Mouse (Mus musculus) cerebellum, postnatal 10 days (tissue): ENCODE measurements around the gene Mast4.
"Not testable (repeated sequence)": the region's sequence is repeated elsewhere in the genome, so short reads cannot be mapped to it uniquely, and the experiment has no call there.

Source experiments
- DNase-seq, 2 experiments: peaks; one replicate each; pipeline ENCODE4 v3.0.0; 2021; ENCODE audit warnings: mixed read lengths in 2 of 2

Mast4 gene

DNA sequence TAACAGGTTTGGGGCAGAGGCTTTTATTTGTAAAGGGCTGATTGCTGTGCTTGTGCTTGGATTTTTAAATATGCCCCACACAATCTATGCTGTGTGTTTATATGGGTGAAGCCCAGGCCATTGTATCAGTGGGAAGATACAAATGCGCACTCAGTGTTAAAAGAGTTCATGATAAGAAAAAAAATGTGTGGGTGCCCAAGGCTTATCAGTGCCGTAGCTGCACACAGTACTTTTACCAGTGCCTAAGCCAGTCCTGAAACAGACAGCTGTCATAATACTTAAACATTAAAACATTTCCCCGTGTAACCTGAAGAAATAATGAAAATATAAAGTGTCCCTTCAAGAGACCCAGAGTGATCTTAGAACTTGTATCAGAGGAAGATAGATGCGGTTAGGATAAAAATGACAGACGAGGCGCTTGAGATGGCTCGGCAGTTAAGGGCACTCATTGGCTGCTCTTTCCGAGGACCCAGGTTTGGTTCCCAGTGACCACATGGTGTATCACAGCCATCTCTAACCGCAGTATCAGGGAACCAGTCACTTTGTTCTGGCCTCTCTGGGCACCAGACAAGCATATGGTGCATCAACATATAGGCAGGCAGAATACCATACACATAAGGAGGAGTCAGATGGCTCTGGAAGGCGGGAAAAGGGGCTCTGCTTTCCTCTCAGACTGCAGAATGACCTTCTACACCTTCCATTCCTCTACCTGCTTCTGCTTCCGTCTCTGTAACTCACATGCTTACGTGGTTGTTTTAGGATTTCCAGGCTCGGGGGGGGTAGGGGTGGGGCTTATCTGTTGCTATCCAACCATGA, 594.4 kb downstream of the Mast4 start:
- no peak for DNase-seq

- DNase-seq: no peak
Observed at GRCm38 (mm10) chr13:102737811-102738210, 596.5 kb downstream of the Mast4 start.

DNA sequence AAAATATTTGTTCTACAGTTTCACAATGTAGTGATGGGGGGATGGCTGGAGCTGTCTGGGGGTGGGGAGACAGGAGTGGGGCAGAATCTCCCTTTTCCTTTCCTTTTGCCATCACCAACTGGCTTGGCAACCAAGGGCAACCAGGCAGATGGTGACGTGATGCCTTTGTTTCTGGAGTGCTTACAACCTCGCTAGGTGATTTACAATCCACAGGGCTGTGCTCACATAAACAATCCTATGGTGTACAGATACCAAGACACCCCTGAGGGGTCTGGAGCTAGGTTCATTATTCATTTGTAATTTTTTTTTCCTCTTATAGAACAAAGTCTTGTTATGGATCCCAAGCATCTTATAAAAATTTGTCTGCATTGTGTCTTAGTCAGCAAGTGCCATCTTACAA, 601.2 kb downstream of the Mast4 start:
- peak; percentile 18 to 42 for DNase-seq

GRCm38 (mm10) chr13:102728951-102729350, 605.3 kb downstream of the Mast4 start:
- not testable (repeated sequence) for DNase-seq

- no peak for DNase-seq
Observed at GRCm38 (mm10) chr13:102728035-102728434, 606.3 kb downstream of the Mast4 start.

DNA sequence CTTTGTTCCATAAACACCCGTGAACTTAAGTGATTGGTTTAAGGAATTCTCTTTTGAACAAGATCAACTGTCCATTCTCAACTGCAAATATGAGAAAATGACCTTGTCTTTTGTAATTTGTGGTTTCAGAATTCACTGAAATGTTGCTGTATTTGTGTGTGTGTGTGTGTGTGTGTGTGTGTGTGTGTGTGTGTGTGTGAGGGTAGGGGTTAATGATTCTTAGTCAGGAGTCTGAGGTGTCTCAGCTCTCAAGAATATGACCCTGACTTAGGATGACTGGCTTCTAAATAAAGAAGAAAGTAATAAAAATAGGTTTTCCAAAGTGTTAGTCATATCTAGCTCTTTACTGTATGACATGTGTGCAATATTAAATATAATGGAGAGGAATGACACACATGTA, 607.4 kb downstream of the Mast4 start:
- no peak for DNase-seq

- no peak for DNase-seq
Observed at GRCm38 (mm10) chr13:102725906-102726305, 608.4 kb downstream of the Mast4 start.

DNA sequence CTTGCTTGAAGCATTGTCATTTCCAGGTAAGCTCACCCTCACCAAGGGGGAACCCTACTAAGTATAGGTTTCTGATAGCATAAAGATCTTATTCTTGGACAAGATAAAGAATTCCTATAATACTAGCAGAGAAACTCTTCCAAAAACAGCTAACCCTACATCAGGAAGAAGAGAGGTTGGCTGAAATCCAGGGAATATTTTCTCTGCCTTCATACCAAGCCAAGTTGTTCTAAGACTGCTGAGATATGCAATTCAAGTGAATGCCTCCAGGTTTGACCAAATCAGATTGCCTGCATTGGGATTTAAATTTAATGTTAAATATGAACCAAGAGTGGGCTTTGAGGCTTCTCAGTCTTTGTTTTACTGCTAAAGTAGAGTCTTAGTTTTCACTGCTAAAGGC, 608.9 kb downstream of the Mast4 start:
- no peak for DNase-seq

- DNase-seq: no peak
Observed at GRCm38 (mm10) chr13:102716973-102717372, 617.3 kb downstream of the Mast4 start.

DNA sequence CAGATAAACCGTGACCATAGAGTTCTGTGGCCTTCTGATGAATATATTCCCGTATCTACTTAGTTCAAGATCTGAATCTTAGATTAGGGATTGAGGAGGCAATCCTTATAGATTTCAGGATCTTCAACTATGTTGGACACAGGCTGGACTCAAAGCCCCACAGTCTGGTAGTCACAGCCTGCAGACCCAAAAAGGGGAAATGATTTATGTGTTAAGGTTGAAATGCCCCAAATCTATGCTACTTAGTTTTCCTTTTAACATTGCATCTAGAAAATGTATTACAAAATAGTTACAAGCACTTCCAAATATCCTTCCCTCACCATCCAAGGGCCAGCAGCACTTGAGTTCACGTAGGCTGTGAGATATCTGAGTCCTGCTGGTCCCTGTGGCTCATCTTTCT, 633.6 kb downstream of the Mast4 start:
- no peak for DNase-seq

DNA sequence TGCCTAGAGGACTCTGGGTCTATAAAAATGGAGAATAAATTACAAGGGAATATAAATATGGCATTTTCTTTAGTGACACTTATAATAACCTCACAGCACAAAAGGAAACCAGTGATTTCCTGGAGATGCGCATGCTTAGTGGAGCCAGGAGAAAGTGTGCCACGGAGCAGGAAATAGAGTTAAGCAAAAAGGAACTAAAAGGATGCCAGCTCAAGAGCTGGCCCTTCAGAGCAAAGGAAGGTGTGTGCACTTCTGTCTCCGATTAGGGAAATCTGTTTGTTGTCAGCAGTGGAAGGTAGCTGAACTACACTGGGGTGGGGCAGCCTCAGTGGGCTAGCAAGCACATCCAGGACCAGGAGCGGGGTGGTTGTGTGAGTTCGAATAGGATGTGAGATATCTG, 634.1 kb downstream of the Mast4 start:
- DNase-seq: no peak

GRCm38 (mm10) chr13:102698751-102699323, 635.5 kb downstream of the Mast4 start:
- DNase-seq: peak; percentile 78 to 82

- no peak for DNase-seq
Observed at GRCm38 (mm10) chr13:102698335-102698734, 636.0 kb downstream of the Mast4 start.

GRCm38 (mm10) chr13:102695121-102695905, 639.0 kb downstream of the Mast4 start:
- DNase-seq: no peak

DNA sequence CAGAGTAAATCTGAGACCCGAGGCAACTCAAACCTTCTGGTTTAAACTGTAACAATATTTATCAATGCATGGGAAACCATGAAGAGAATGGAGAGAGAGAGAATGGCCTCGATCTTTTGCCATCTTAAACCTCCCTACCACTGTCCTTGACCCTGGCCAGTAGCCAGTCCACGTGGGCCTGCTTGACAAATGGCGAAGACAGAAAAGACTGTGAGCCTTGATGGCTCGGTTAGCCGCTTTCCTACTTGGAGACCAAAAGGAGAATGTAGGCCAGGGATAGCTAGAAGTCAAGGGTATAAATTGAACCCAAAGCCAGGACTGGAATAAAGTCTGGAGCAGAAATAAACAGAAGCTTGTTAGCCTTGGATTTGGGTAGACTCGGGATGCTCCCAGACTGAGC, 640.1 kb downstream of the Mast4 start:
- DNase-seq: peak; percentile 19 to 22

DNA sequence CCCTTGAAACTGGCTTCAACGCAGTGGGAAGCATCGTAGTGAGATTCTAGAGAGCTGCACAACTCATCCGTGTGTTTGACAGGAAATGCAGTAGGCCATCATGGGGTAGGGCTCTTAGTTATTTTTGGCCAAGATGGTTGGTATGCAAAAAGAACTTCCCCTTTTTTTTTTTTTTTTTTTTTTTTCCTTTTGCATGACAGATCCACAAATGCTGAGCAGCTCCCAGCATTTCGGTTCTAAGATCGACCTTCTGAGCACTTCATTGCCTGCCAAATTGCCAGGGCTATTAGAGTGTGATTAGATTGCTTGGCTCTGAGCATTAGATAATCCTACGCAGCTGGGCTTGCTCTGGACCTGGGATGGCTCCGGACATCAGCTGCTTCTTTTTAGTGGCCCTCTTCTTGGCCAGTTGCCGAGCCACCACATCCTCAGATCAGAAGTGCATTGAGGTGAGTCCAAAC, 640.9 kb downstream of the Mast4 start, which contains the start of gene Cd180:
Cd180 (plus strand) TSS at position 218 of the 461 bp plus-strand sequence.
- peak; percentile 61 to 62 for DNase-seq

DNA sequence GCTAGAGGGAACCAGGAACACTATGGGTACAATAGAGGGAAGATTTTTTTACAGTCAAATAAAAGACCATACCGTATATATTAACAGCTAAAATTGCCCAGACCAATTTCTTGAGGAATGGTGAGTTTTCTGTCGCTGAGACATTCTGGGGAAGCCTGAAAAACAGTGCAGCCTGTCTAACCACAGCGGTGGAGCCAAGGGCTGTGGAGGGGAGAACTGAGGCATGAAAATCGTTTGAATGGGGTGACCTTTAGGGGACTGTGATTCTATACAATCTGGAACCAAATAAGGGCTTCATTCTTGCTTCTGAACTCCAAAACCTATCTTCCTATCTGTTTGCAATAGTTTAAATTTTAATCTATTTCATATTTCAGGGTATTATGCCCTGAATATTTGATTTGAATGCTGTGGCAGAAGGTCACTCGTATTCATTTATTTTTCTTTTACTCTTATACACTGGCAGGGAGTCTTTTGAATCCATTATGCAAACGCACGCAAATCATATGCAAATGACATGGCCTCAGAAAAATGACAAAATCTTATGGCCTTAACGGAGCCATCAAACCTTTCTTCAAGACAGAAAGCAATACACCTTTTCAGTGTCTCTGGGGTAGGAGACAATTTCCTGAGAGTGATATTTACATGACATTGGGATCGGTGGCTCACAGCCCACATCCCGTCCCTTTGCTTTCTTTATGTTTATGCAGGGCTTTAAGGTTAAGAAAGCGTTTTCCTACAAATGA, 642.7 kb downstream of the Mast4 start:
- DNase-seq: no peak

- no peak for DNase-seq
Observed at GRCm38 (mm10) chr13:102690184-102690583, 644.1 kb downstream of the Mast4 start.

DNA sequence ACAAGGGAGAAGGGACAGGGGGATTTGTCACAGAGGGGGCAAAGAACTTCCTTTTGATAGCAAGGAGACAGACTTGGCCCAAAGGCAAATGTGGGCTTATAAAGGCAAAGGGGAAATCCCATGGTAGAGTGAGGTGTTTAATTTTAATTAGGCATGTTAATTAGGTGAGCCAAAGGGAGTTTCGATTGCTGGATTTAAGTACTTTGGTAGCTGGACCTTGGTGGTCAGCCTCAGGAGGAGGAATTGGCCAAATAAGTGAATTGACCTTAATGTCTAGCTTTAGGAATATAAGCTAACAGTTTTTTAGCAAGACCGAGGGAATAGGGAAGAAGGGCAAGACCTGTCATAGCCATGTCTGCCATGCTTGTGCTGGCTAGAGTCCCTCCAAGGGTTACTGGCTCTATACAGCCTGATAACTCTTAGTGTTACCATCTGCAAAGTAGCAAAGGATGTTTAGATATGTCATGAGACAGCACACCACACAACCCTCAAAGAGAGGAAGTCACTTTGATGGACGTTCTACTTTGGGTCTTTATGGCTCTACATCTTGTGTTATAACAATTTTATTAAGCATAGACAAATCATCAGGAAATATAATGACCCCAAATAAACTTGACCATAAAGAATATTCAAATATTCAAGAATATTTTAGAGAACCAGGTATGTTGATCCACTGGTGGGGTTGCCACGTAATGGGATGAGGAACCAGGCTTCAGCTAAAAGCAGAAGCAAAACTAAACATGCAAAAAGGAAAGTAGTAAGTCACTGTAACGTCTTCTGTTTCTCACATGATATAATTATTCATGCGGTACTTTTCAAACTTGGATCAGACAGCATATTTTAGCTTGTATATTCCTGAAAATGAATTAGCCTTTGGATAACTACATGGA, 644.9 kb downstream of the Mast4 start:
- DNase-seq: no peak

DNA sequence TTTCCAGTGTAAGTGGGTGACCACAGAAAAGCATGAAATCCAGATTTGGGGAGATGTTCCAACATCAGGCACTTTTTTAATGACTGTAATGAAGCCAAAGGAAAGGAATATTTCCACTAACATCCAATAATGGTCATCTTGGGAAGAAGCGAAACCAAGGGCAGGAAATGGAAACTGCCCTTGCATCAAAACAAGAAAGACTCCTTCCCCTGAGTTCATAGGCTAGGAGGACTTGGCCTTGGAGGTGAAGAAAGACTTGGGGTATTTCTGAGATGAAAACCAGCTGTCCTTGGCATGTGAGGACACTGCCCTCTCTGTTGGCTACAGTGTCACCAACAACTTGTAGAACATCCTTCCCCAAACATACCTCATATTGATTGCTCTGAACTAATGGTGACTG, 646.2 kb downstream of the Mast4 start:
- no peak for DNase-seq

- peak; percentile 52 to 55 for DNase-seq
Observed at GRCm38 (mm10) chr13:102684890-102685289, 649.4 kb downstream of the Mast4 start.
